Mouse (Mus musculus): ENCODE results near the gene Coil. TPM values are rescaled to one million over a fixed set of nuclear protein-coding genes. Genes with fewer than 3 reads are reported as not detected.

Coil gene
- polyA plus RNA-seq (2014; fragmentation: Nextera tagmentation; extraction: Ambion mirVana) = 18.4 and 20.1 TPM in 2 replicates

- 35% methylated on average over 2 of the region's 2 CpGs for WGBS
- DNase-seq (ENCODE audit: low spot score) = peak; percentile 40
Observed at GRCm38 (mm10) chr11:88970202-88970732, at the start of gene Coil. Coil (plus strand) TSS chr11:88970252.

GRCm38 (mm10) chr11:88926566-88926965, 43.5 kb upstream of the Coil start:
- 89% methylated on average over 5 of the region's 5 CpGs for WGBS

More at GRCm38 (mm10) chr11:88970202-88970732, at the start of gene Coil:
- no peaks in the 10 kb centered on the region for H3K36me3 ChIP-seq (ENCODE audit: control insufficient read depth, insufficient read depth, low read length)
- H3K9ac ChIP-seq (ENCODE audit: low read length) = no peak within 1 kb of the TSS
- no peak within 1 kb of the TSS for H3K27ac ChIP-seq (replicated peaks; ENCODE audit: low read depth, low read length)
- H3K4me1 ChIP-seq (ENCODE audit: control insufficient read depth, insufficient read depth, low read length) = no peaks in the 10 kb centered on the region
- H3K9me3 ChIP-seq (ENCODE audit: control insufficient read depth, low read length) = no peaks in the 10 kb centered on the region
- no peak for ATAC-seq (ENCODE audit: insufficient number of reproducible peaks, low FRiP score, low TSS enrichment, low read depth)
- no peak within 1 kb of the TSS for H3K4me3 ChIP-seq (ENCODE audit: low read depth, low read length)
- peaks cover 3% of the 10 kb centered on the region; the same call in 1 of the 2 replicates for H3K27me3 ChIP-seq (ENCODE audit: control insufficient read depth, insufficient read depth, low read length)
- H3K4me2 ChIP-seq (ENCODE audit: low read depth, severe bottlenecking) = no peak within 1 kb of the TSS

GRCm38 (mm10) chr11:88931692-88932530, 38.1 kb upstream of the Coil start:
- no peak overlapping the region for H3K4me3 ChIP-seq (ENCODE audit: low read depth, low read length)
- no peak overlapping the region for H3K27ac ChIP-seq (replicated peaks; ENCODE audit: low read depth, low read length)
- no peaks in the 10 kb centered on the region for H3K9me3 ChIP-seq (ENCODE audit: control insufficient read depth, low read length)
- H3K36me3 ChIP-seq (ENCODE audit: control insufficient read depth, insufficient read depth, low read length) = peaks cover 6% of the 10 kb centered on the region; the same call in 1 of the 2 replicates
- H3K4me1 ChIP-seq (ENCODE audit: control insufficient read depth, insufficient read depth, low read length) = no peaks in the 10 kb centered on the region
- ATAC-seq (ENCODE audit: insufficient number of reproducible peaks, low FRiP score, low TSS enrichment, low read depth) (no peak), DNase-seq (ENCODE audit: low spot score) (no peak)
- no peak overlapping the region for H3K4me2 ChIP-seq (ENCODE audit: low read depth, severe bottlenecking)
- H3K27me3 ChIP-seq (ENCODE audit: control insufficient read depth, insufficient read depth, low read length) = no peaks in the 10 kb centered on the region
- H3K9ac ChIP-seq (ENCODE audit: low read length) = no peak overlapping the region
- 83% methylated on average over 14 of the region's 14 CpGs for WGBS

More at GRCm38 (mm10) chr11:88926566-88926965, 43.5 kb upstream of the Coil start:
- ATAC-seq (ENCODE audit: insufficient number of reproducible peaks, low FRiP score, low TSS enrichment, low read depth) (no peak), DNase-seq (ENCODE audit: low spot score) (no peak)
- Histone ChIP-seq H3K4me3 (ENCODE audit: low read depth, low read length) (no peak overlapping the region), H3K27ac (replicated peaks; ENCODE audit: low read depth, low read length) (no peak overlapping the region), H3K4me2 (ENCODE audit: low read depth, severe bottlenecking) (no peak overlapping the region), H3K9me3 (ENCODE audit: control insufficient read depth, low read length) (no peaks in the 10 kb centered on the region), H3K27me3 (ENCODE audit: control insufficient read depth, insufficient read depth, low read length) (no peaks in the 10 kb centered on the region), H3K36me3 (ENCODE audit: control insufficient read depth, insufficient read depth, low read length) (peaks cover 2% of the 10 kb centered on the region; the same call in 1 of the 2 replicates), H3K9ac (ENCODE audit: low read length) (no peak overlapping the region), H3K4me1 (ENCODE audit: control insufficient read depth, insufficient read depth, low read length) (no peaks in the 10 kb centered on the region)

- H3K27me3 ChIP-seq (ENCODE audit: control insufficient read depth, insufficient read depth, low read length) = no peaks in the 10 kb centered on the region
- no peaks in the 10 kb centered on the region for H3K4me1 ChIP-seq (ENCODE audit: control insufficient read depth, insufficient read depth, low read length)
- DNase-seq (ENCODE audit: low spot score) (no peak), ATAC-seq (ENCODE audit: insufficient number of reproducible peaks, low FRiP score, low TSS enrichment, low read depth) (no peak)
- no peak overlapping the region for H3K4me2 ChIP-seq (ENCODE audit: low read depth, severe bottlenecking)
- no peak overlapping the region for H3K9ac ChIP-seq (ENCODE audit: low read length)
- no peak overlapping the region for H3K27ac ChIP-seq (replicated peaks; ENCODE audit: low read depth, low read length)
- H3K9me3 ChIP-seq (ENCODE audit: control insufficient read depth, low read length) = no peaks in the 10 kb centered on the region
- 94% methylated on average over 9 of the region's 9 CpGs for WGBS
- peaks cover 3% of the 10 kb centered on the region; the same call in 1 of the 2 replicates for H3K36me3 ChIP-seq (ENCODE audit: control insufficient read depth, insufficient read depth, low read length)
- H3K4me3 ChIP-seq (ENCODE audit: low read depth, low read length) = no peak overlapping the region
Observed at GRCm38 (mm10) chr11:88933030-88933429, 37.0 kb upstream of the Coil start.

- no peak for DNase-seq (ENCODE audit: low spot score)
- H3K9ac ChIP-seq (ENCODE audit: low read length) = no peak overlapping the region
- H3K27me3 ChIP-seq (ENCODE audit: control insufficient read depth, insufficient read depth, low read length) = no peaks in the 10 kb centered on the region
- no peaks in the 10 kb centered on the region for H3K9me3 ChIP-seq (ENCODE audit: control insufficient read depth, low read length)
- no peak overlapping the region for H3K27ac ChIP-seq (replicated peaks; ENCODE audit: low read depth, low read length)
- WGBS = 94% methylated on average over 19 of the region's 19 CpGs
- H3K36me3 ChIP-seq (ENCODE audit: control insufficient read depth, insufficient read depth, low read length) = 0 out of 2 replicates have a peak, but pooled peaks cover 3% of the 10 kb centered on the region
- H3K4me3 ChIP-seq (ENCODE audit: low read depth, low read length) = no peak overlapping the region
- no peaks in the 10 kb centered on the region for H3K4me1 ChIP-seq (ENCODE audit: control insufficient read depth, insufficient read depth, low read length)
- H3K4me2 ChIP-seq (ENCODE audit: low read depth, severe bottlenecking) = no peak overlapping the region
- ATAC-seq (ENCODE audit: insufficient number of reproducible peaks, low FRiP score, low TSS enrichment, low read depth) = no peak
Observed at GRCm38 (mm10) chr11:88934089-88935000, 35.7 kb upstream of the Coil start.

GRCm38 (mm10) chr11:88937886-88938285, 32.2 kb upstream of the Coil start:
- H3K27ac ChIP-seq (replicated peaks; ENCODE audit: low read depth, low read length) = no peak overlapping the region
- H3K4me1 ChIP-seq (ENCODE audit: control insufficient read depth, insufficient read depth, low read length) = no peaks in the 10 kb centered on the region
- no peaks in the 10 kb centered on the region for H3K9me3 ChIP-seq (ENCODE audit: control insufficient read depth, low read length)
- ATAC-seq (ENCODE audit: insufficient number of reproducible peaks, low FRiP score, low TSS enrichment, low read depth) (no peak), DNase-seq (ENCODE audit: low spot score) (no peak)
- no peaks in the 10 kb centered on the region for H3K27me3 ChIP-seq (ENCODE audit: control insufficient read depth, insufficient read depth, low read length)
- H3K36me3 ChIP-seq (ENCODE audit: control insufficient read depth, insufficient read depth, low read length) = 0 out of 2 replicates have a peak, but pooled peaks cover 5% of the 10 kb centered on the region
- 80% methylated on average over 2 of the region's 2 CpGs for WGBS
- H3K9ac ChIP-seq (ENCODE audit: low read length) = no peak overlapping the region
- H3K4me2 ChIP-seq (ENCODE audit: low read depth, severe bottlenecking) = no peak overlapping the region
- no peak overlapping the region for H3K4me3 ChIP-seq (ENCODE audit: low read depth, low read length)

GRCm38 (mm10) chr11:88938770-88939169, 31.3 kb upstream of the Coil start:
- Histone ChIP-seq H3K4me1 (ENCODE audit: control insufficient read depth, insufficient read depth, low read length) (no peaks in the 10 kb centered on the region), H3K27me3 (ENCODE audit: control insufficient read depth, insufficient read depth, low read length) (no peaks in the 10 kb centered on the region), H3K36me3 (ENCODE audit: control insufficient read depth, insufficient read depth, low read length) (0 out of 2 replicates have a peak, but pooled peaks cover 5% of the 10 kb centered on the region), H3K9ac (ENCODE audit: low read length) (no peak overlapping the region), H3K4me3 (ENCODE audit: low read depth, low read length) (no peak overlapping the region), H3K9me3 (ENCODE audit: control insufficient read depth, low read length) (no peaks in the 10 kb centered on the region), H3K4me2 (ENCODE audit: low read depth, severe bottlenecking) (no peak overlapping the region), H3K27ac (replicated peaks; ENCODE audit: low read depth, low read length) (no peak overlapping the region)
- 97% methylated on average over 2 of the region's 2 CpGs for WGBS
- DNase-seq (ENCODE audit: low spot score) (no peak), ATAC-seq (ENCODE audit: insufficient number of reproducible peaks, low FRiP score, low TSS enrichment, low read depth) (no peak)

GRCm38 (mm10) chr11:88939634-88940033, 30.4 kb upstream of the Coil start:
- no peak overlapping the region for H3K4me3 ChIP-seq (ENCODE audit: low read depth, low read length)
- H3K9ac ChIP-seq (ENCODE audit: low read length) = no peak overlapping the region
- no peak for DNase-seq (ENCODE audit: low spot score)
- no peak overlapping the region for H3K27ac ChIP-seq (replicated peaks; ENCODE audit: low read depth, low read length)
- no peaks in the 10 kb centered on the region for H3K4me1 ChIP-seq (ENCODE audit: control insufficient read depth, insufficient read depth, low read length)
- H3K9me3 ChIP-seq (ENCODE audit: control insufficient read depth, low read length) = no peaks in the 10 kb centered on the region
- ATAC-seq (ENCODE audit: insufficient number of reproducible peaks, low FRiP score, low TSS enrichment, low read depth) = no peak
- 0 out of 2 replicates have a peak, but pooled peaks cover 5% of the 10 kb centered on the region for H3K36me3 ChIP-seq (ENCODE audit: control insufficient read depth, insufficient read depth, low read length)
- H3K27me3 ChIP-seq (ENCODE audit: control insufficient read depth, insufficient read depth, low read length) = no peaks in the 10 kb centered on the region
- 94% methylated on average over 4 of the region's 4 CpGs for WGBS
- H3K4me2 ChIP-seq (ENCODE audit: low read depth, severe bottlenecking) = no peak overlapping the region
